Mouse (Mus musculus) E14TG2a.4 (cell line): ENCODE data around the gene Ttc25.
"Not testable (repeated sequence)": the region's sequence is repeated elsewhere in the genome, so short reads cannot be mapped to it uniquely, and the experiment has no call there.

Experiments used
- H3K27me3 ChIP-seq: 2 replicates; pipeline ENCODE4 v1.6.1; 2014; ENCODE audit warnings: low read length, control low read depth; ENCODE audit not compliant: insufficient read depth
- H3K36me3 ChIP-seq: 2 replicates; pipeline ENCODE4 v1.6.1; 2014; ENCODE audit warnings: low read length, control low read depth; ENCODE audit not compliant: insufficient read depth
- H3K4me1 ChIP-seq: replicated peaks from 2 replicates; pipeline ENCODE4 v1.6.1; 2014; ENCODE audit warnings: low read depth, low read length, control low read depth
- H3K4me3 ChIP-seq: replicated peaks from 2 replicates; pipeline ENCODE4 v1.5.1; 2014; ENCODE audit warnings: mild to moderate bottlenecking, low read length
- H3K9me3 ChIP-seq: 2 replicates; pipeline ENCODE4 v1.6.1; 2014; ENCODE audit warnings: low read length, control low read depth
- CTCF ChIP-seq: conservative IDR thresholded peaks from 2 replicates; pipeline ENCODE4 v1.5.1; 2014; ENCODE audit warnings: low read length
- NANOG ChIP-seq: IDR thresholded peaks from 2 replicates; pipeline ENCODE4 v1.6.1; 2014; ENCODE audit warnings: borderline replicate concordance, low read length, mixed read lengths
- POU5F1 ChIP-seq: IDR thresholded peaks from 2 replicates; pipeline ENCODE4 v1.6.1; 2014; ENCODE audit warnings: low read length, borderline replicate concordance

Ttc25 gene

GRCm38 (mm10) chr11:100608796-100609195 lies 63.4 kb downstream of the Ttc25 start:
- no peak overlapping the region for H3K4me3 ChIP-seq
- no peak for TF ChIP-seq NANOG
- no peak for TF ChIP-seq CTCF
- TF ChIP-seq POU5F1: no peak
- no peaks in the 10 kb centered on the region for H3K9me3 ChIP-seq
- peaks cover 97% of the 10 kb centered on the region for H3K4me1 ChIP-seq
- H3K27me3 ChIP-seq: no peaks in the 10 kb centered on the region
- H3K36me3 ChIP-seq: peaks cover 84% of the 10 kb centered on the region

- H3K9me3 ChIP-seq: no peaks in the 10 kb centered on the region
- H3K4me3 ChIP-seq: no peak overlapping the region
- no peak for TF ChIP-seq POU5F1
- TF ChIP-seq NANOG: no peak
- no peak for TF ChIP-seq CTCF
- no peaks in the 10 kb centered on the region for H3K27me3 ChIP-seq
- H3K4me1 ChIP-seq: peaks cover 96% of the 10 kb centered on the region
- peaks cover 78% of the 10 kb centered on the region for H3K36me3 ChIP-seq
These were observed 64.1 kb downstream of the Ttc25 start for GRCm38 (mm10) chr11:100609355-100609996.

- H3K9me3 ChIP-seq: no peaks in the 10 kb centered on the region
- no peak for TF ChIP-seq NANOG
- no peak for TF ChIP-seq CTCF
- no peak for TF ChIP-seq POU5F1
- H3K4me3 ChIP-seq: no peak overlapping the region
- H3K36me3 ChIP-seq: peaks cover 80% of the 10 kb centered on the region
- H3K4me1 ChIP-seq: peaks cover 97% of the 10 kb centered on the region
- H3K27me3 ChIP-seq: no peaks in the 10 kb centered on the region
These were observed 64.7 kb downstream of the Ttc25 start for GRCm38 (mm10) chr11:100609997-100610680.

- Histone ChIP-seq H3K27me3 (no peaks in the 10 kb centered on the region), H3K36me3 (peaks cover 77% of the 10 kb centered on the region), H3K4me1 (peaks cover 97% of the 10 kb centered on the region), H3K9me3 (no peaks in the 10 kb centered on the region), H3K4me3 (no peak overlapping the region; the same call in 1 of the 2 replicates)
- TF ChIP-seq CTCF (no peak), POU5F1 (no peak), NANOG (no peak)
These were observed 66.2 kb downstream of the Ttc25 start for GRCm38 (mm10) chr11:100611627-100612026.

DNA sequence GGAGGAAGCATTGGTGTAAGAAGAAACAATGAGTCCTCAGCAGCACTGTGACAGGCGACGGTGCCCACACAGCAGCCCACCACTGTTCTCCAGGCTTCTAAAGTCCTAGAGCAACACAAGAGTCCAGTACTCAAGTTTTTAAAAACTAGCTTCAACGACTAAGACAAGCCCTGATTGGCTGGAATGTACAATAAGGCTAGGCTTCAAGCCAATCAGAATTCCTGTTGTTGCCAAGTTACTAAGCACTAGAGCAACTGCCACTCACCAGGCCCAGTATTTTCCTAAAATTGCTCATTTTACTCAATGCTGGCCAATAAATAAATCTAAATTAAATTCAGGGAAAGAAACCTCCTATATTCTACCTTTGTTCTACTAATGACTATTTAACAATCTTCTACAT lies 67.8 kb downstream of the Ttc25 start:
- TF ChIP-seq CTCF (no peak), NANOG (no peak), POU5F1 (no peak)
- H3K27me3 ChIP-seq: no peaks in the 10 kb centered on the region
- H3K36me3 ChIP-seq: peaks cover 63% of the 10 kb centered on the region
- peaks cover 93% of the 10 kb centered on the region for H3K4me1 ChIP-seq
- H3K4me3 ChIP-seq: peak overlapping the region; percentile 35
- no peaks in the 10 kb centered on the region for H3K9me3 ChIP-seq

GRCm38 (mm10) chr11:100616332-100616731 lies 70.9 kb downstream of the Ttc25 start:
- TF ChIP-seq POU5F1 (no peak), CTCF (no peak), NANOG (peak; percentile 74)
- peak overlapping the region; percentile 58 for H3K4me3 ChIP-seq
- H3K4me1 ChIP-seq: peaks cover 75% of the 10 kb centered on the region

DNA sequence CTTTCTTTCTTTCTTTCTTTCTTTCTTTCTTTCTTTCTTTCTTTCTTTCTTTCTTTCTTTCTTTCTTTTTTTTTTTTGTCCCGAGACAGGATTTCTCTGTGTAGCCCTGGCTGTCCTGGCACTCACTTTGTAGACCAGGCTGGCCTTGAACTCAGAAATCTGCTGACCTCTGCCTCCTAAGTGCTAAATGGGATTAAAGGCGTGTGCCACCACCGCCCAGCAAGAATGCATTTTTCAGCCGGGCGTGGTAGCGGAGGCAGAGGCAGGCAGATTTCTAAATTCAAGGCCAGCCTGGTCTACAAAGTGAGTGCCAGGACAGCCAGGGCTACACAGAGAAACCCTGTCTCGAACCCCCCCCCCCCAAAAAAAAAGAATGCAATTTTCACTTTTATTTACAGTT lies 71.4 kb downstream of the Ttc25 start:
- H3K9me3 ChIP-seq, H3K27me3 ChIP-seq: not testable (repeated sequence)
- peak overlapping the region; percentile 99 for H3K4me3 ChIP-seq
- peaks cover 27% of the 10 kb centered on the region for H3K36me3 ChIP-seq
- peaks cover 70% of the 10 kb centered on the region for H3K4me1 ChIP-seq

More at GRCm38 (mm10) chr11:100616332-100616731, 70.9 kb downstream of the Ttc25 start:
- Histone ChIP-seq H3K9me3 (no peaks in the 10 kb centered on the region), H3K27me3 (no peaks in the 10 kb centered on the region), H3K36me3 (peaks cover 32% of the 10 kb centered on the region)

DNA sequence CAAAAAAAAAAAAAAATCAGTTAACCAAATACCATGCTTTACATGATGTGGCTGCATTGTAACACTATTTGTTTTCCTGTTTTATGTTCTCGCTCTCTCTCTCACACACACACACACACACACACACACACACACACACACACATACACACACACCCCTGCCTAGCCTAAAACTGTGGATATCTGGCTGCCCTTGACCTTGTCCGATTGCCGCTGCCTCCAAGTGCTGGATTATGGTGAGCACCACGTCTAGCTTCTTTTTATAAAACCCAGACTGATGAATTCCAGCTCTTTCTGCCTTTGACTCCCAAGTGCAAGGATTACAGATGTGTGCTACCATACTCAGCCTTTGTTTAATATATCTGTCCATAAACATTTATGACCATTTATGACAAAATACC lies 72.1 kb downstream of the Ttc25 start:
- peaks cover 67% of the 10 kb centered on the region for H3K4me1 ChIP-seq
- TF ChIP-seq CTCF: no peak
- TF ChIP-seq POU5F1: no peak
- TF ChIP-seq NANOG: no peak
- no peaks in the 10 kb centered on the region for H3K9me3 ChIP-seq
- no peaks in the 10 kb centered on the region for H3K27me3 ChIP-seq
- peaks cover 20% of the 10 kb centered on the region for H3K36me3 ChIP-seq
- peak overlapping the region; percentile 99 for H3K4me3 ChIP-seq
